Mouse (Mus musculus) stomach, embryonic 15.5 days (tissue): ENCODE results near the gene Ubxn10. TPM values are rescaled to one million over a fixed set of nuclear protein-coding genes. Genes with fewer than 3 reads are reported as not detected.

Experiments used
- ATAC-seq: fragments of 200-750 bp; cut with Nextera tagmentation; 2 replicates; pipeline ENCODE4 v1.8.0; 2017; ENCODE audit warnings: low read depth, moderate number of reproducible peaks, moderate TSS enrichment; ENCODE audit not compliant: insufficient read depth, low FRiP score
- H3K27ac ChIP-seq: fragments of 300-500 bp; sonication (generic); 2 replicates; pipeline ENCODE4 v1.5.1; 2015; ENCODE audit warnings: mild to moderate bottlenecking, inconsistent platforms
- H3K27me3 ChIP-seq: fragments of 300-500 bp; sonication (generic); replicated peaks from 2 replicates; pipeline ENCODE4 v1.6.1; 2015; ENCODE audit warnings: inconsistent platforms
- H3K36me3 ChIP-seq: fragments of 300-500 bp; sonication (generic); 2 replicates; pipeline ENCODE4 v1.6.1; 2015; ENCODE audit warnings: inconsistent platforms
- H3K4me1 ChIP-seq: fragments of 300-500 bp; sonication (generic); 2 replicates; pipeline ENCODE4 v1.6.1; 2015; ENCODE audit warnings: inconsistent platforms
- H3K4me2 ChIP-seq: fragments of 300-500 bp; sonication (generic); 2 replicates; pipeline ENCODE4 v1.6.1; 2015; ENCODE audit warnings: mild to moderate bottlenecking, inconsistent platforms
- H3K4me3 ChIP-seq: fragments of 300-500 bp; sonication (generic); replicated peaks from 2 replicates; pipeline ENCODE4 v1.5.1; 2015; ENCODE audit warnings: inconsistent platforms
- H3K9ac ChIP-seq: fragments of 300-500 bp; sonication (generic); 2 replicates; pipeline ENCODE4 v1.6.1; 2015; ENCODE audit warnings: inconsistent platforms
- H3K9me3 ChIP-seq: fragments of 300-500 bp; sonication (generic); 2 replicates; pipeline ENCODE4 v1.6.1; 2016; ENCODE audit warnings: inconsistent platforms
- WGBS: fragments of 180-500 bp; shearing (Covaris S2); methylation state at CpG from one replicate; pipeline ENCODE4 v1.1.7; 2015; 5-methylcytosine and 5-hydroxymethylcytosine counted together
- polyA plus RNA-seq: library from polyadenylated mRNA; unstranded; fragments of >200 nt; fragmentation: Nextera tagmentation; extraction: Ambion mirVana; gene quantifications from 2 replicates; pipeline ENCODE4 v1.2.1, GENCODE M21; 2015

Gene Ubxn10
- polyA plus RNA-seq, result 1.3 and 1.6 TPM in 2 replicates

GRCm38 (mm10) chr4:138737031-138737430, at the start of gene Ubxn10:
Gene Ubxn10, minus strand, starts transcription at chr4:138737167.
- Histone ChIP-seq H3K4me2 (no peak within 1 kb of the TSS), H3K27me3 (no peaks in the 10 kb centered on the region), H3K4me1 (peaks cover 22% of the 10 kb centered on the region), H3K9me3 (no peaks in the 10 kb centered on the region), H3K9ac (no peak within 1 kb of the TSS), H3K27ac (peak within 1 kb of the TSS; percentile 77), H3K36me3 (no peaks in the 10 kb centered on the region), H3K4me3 (no peak within 1 kb of the TSS)
- WGBS, result 40% methylated on average over 7 of the region's 7 CpGs
- ATAC-seq, result peak; percentile 77

GRCm38 (mm10) chr4:138786141-138786540, 49.2 kb upstream of the Ubxn10 start:
- Histone ChIP-seq H3K27me3 (no peaks in the 10 kb centered on the region), H3K4me3 (no peak overlapping the region), H3K4me1 (no peaks in the 10 kb centered on the region), H3K27ac (no peak overlapping the region), H3K4me2 (no peak overlapping the region), H3K9me3 (no peaks in the 10 kb centered on the region), H3K36me3 (no peaks in the 10 kb centered on the region), H3K9ac (no peak overlapping the region)
- ATAC-seq, result peak; percentile 2; the same call in 1 of the 2 replicates
- WGBS, result 36% methylated on average over 4 of the region's 4 CpGs

GRCm38 (mm10) chr4:138785721-138786120, 48.8 kb upstream of the Ubxn10 start:
- 47% methylated on average over 4 of the region's 4 CpGs for WGBS
- no peak overlapping the region for H3K4me3 ChIP-seq

GRCm38 (mm10) chr4:138782098-138782497, 45.1 kb upstream of the Ubxn10 start:
- 74% methylated on average over 6 of the region's 6 CpGs for WGBS
- no peak overlapping the region for H3K4me2 ChIP-seq
- no peak for ATAC-seq
- H3K9ac ChIP-seq, result no peak overlapping the region
- H3K4me1 ChIP-seq, result peaks cover 6% of the 10 kb centered on the region; the same call in 1 of the 2 replicates
- no peaks in the 10 kb centered on the region for H3K36me3 ChIP-seq
- no peaks in the 10 kb centered on the region for H3K9me3 ChIP-seq
- H3K4me3 ChIP-seq, result no peak overlapping the region
- no peaks in the 10 kb centered on the region for H3K27me3 ChIP-seq
- no peak overlapping the region for H3K27ac ChIP-seq

More at GRCm38 (mm10) chr4:138785721-138786120, 48.8 kb upstream of the Ubxn10 start:
- H3K4me1 ChIP-seq, result no peaks in the 10 kb centered on the region; the same call in 1 of the 2 replicates
- ATAC-seq, result peak; percentile 22; the same call in 1 of the 2 replicates
- H3K4me2 ChIP-seq, result no peak overlapping the region
- H3K27me3 ChIP-seq, result no peaks in the 10 kb centered on the region
- no peaks in the 10 kb centered on the region for H3K36me3 ChIP-seq
- H3K9me3 ChIP-seq, result no peaks in the 10 kb centered on the region
- no peak overlapping the region for H3K9ac ChIP-seq
- no peak overlapping the region for H3K27ac ChIP-seq

GRCm38 (mm10) chr4:138780300-138780699, 43.3 kb upstream of the Ubxn10 start:
- H3K27me3 ChIP-seq, result no peaks in the 10 kb centered on the region
- H3K36me3 ChIP-seq, result no peaks in the 10 kb centered on the region
- no peak overlapping the region for H3K4me2 ChIP-seq
- peaks cover 6% of the 10 kb centered on the region; the same call in 1 of the 2 replicates for H3K4me1 ChIP-seq
- no peak for ATAC-seq
- H3K27ac ChIP-seq, result no peak overlapping the region
- no peaks in the 10 kb centered on the region for H3K9me3 ChIP-seq
- no peak overlapping the region for H3K9ac ChIP-seq
- WGBS, result 80% methylated on average over 5 of the region's 5 CpGs
- no peak overlapping the region for H3K4me3 ChIP-seq

- no peaks in the 10 kb centered on the region for H3K36me3 ChIP-seq
- no peak overlapping the region for H3K4me3 ChIP-seq
- no peaks in the 10 kb centered on the region for H3K27me3 ChIP-seq
- H3K9ac ChIP-seq, result no peak overlapping the region
- 32% methylated on average over 20 of the region's 20 CpGs for whole genome bisulfite sequencing
- H3K27ac ChIP-seq, result no peak overlapping the region
- H3K4me1 ChIP-seq, result peaks cover 6% of the 10 kb centered on the region; the same call in 1 of the 2 replicates
- H3K9me3 ChIP-seq, result no peaks in the 10 kb centered on the region
- no peak overlapping the region for H3K4me2 ChIP-seq
- no peak for ATAC-seq
These were observed 40.7 kb upstream of the Ubxn10 start for GRCm38 (mm10) chr4:138777417-138778407.

GRCm38 (mm10) chr4:138775435-138775834, 38.5 kb upstream of the Ubxn10 start, which contains the start of gene Pla2g2d:
Gene Pla2g2d, plus strand, starts transcription at chr4:138775735.
- no peak within 1 kb of the TSS for H3K9ac ChIP-seq
- no peaks in the 10 kb centered on the region for H3K36me3 ChIP-seq
- H3K4me2 ChIP-seq, result no peak within 1 kb of the TSS
- no peaks in the 10 kb centered on the region for H3K27me3 ChIP-seq
- WGBS, result 74% methylated on average over 6 of the region's 6 CpGs
- H3K4me1 ChIP-seq, result 0 out of 2 replicates have a peak, but pooled peaks cover 6% of the 10 kb centered on the region
- ATAC-seq, result no peak
- no peak within 1 kb of the TSS for H3K4me3 ChIP-seq
- no peaks in the 10 kb centered on the region for H3K9me3 ChIP-seq
- H3K27ac ChIP-seq, result no peak within 1 kb of the TSS

- H3K9ac ChIP-seq, result no peak overlapping the region
- H3K9me3 ChIP-seq, result no peaks in the 10 kb centered on the region
- H3K4me2 ChIP-seq, result no peak overlapping the region
- H3K4me1 ChIP-seq, result no peaks in the 10 kb centered on the region
- no peaks in the 10 kb centered on the region for H3K36me3 ChIP-seq
- H3K4me3 ChIP-seq, result no peak overlapping the region
- ATAC-seq, result no peak
- H3K27me3 ChIP-seq, result no peaks in the 10 kb centered on the region
- 71% methylated on average over 5 of the region's 5 CpGs for WGBS
- H3K27ac ChIP-seq, result no peak overlapping the region
These were observed 35.4 kb upstream of the Ubxn10 start for GRCm38 (mm10) chr4:138772386-138772785.

GRCm38 (mm10) chr4:138771970-138772369, 35.0 kb upstream of the Ubxn10 start:
- WGBS, result 55% methylated on average over 10 of the region's 10 CpGs
- peak overlapping the region; percentile 67; the same call in 1 of the 2 replicates for H3K27ac ChIP-seq
- H3K4me2 ChIP-seq, result 0 out of 2 replicates have a peak overlapping the region, but pooled peaks have one; percentile 11

GRCm38 (mm10) chr4:138762266-138762665, 25.3 kb upstream of the Ubxn10 start:
- Histone ChIP-seq H3K9me3 (no peaks in the 10 kb centered on the region), H3K4me3 (no peak overlapping the region), H3K36me3 (no peaks in the 10 kb centered on the region), H3K9ac (no peak overlapping the region), H3K4me2 (no peak overlapping the region), H3K4me1 (no peaks in the 10 kb centered on the region), H3K27ac (no peak overlapping the region), H3K27me3 (no peaks in the 10 kb centered on the region)
- ATAC-seq, result no peak
- 71% methylated on average over 9 of the region's 9 CpGs for WGBS

More at GRCm38 (mm10) chr4:138771970-138772369, 35.0 kb upstream of the Ubxn10 start:
- no peak overlapping the region for H3K9ac ChIP-seq
- H3K4me3 ChIP-seq, result no peak overlapping the region
- no peaks in the 10 kb centered on the region for H3K27me3 ChIP-seq
- no peaks in the 10 kb centered on the region for H3K9me3 ChIP-seq
- H3K4me1 ChIP-seq, result no peaks in the 10 kb centered on the region
- ATAC-seq, result peak; percentile 90
- H3K36me3 ChIP-seq, result no peaks in the 10 kb centered on the region

- H3K27me3 ChIP-seq, result no peaks in the 10 kb centered on the region
- H3K9ac ChIP-seq, result no peak within 1 kb of the TSS
- H3K4me2 ChIP-seq, result no peak within 1 kb of the TSS
- no peak within 1 kb of the TSS for H3K27ac ChIP-seq
- H3K4me3 ChIP-seq, result no peak within 1 kb of the TSS
- no peaks in the 10 kb centered on the region for H3K9me3 ChIP-seq
- ATAC-seq, result no peak
- H3K36me3 ChIP-seq, result no peaks in the 10 kb centered on the region
- no peaks in the 10 kb centered on the region for H3K4me1 ChIP-seq
- 68% methylated on average over 8 of the region's 8 CpGs for WGBS
These were observed 20.4 kb upstream of the Ubxn10 start, which contains the start of gene Pla2g2f for GRCm38 (mm10) chr4:138757416-138757815. Gene Pla2g2f, minus strand, starts transcription at chr4:138757626.

- H3K36me3 ChIP-seq, result no peaks in the 10 kb centered on the region
- H3K27me3 ChIP-seq, result no peaks in the 10 kb centered on the region
- WGBS, result 76% methylated on average over 11 of the region's 11 CpGs
- H3K4me1 ChIP-seq, result no peaks in the 10 kb centered on the region
- no peaks in the 10 kb centered on the region for H3K9me3 ChIP-seq
- H3K4me3 ChIP-seq, result no peak overlapping the region
- H3K9ac ChIP-seq, result no peak overlapping the region
- no peak overlapping the region for H3K27ac ChIP-seq
- no peak overlapping the region for H3K4me2 ChIP-seq
- no peak for ATAC-seq
These were observed 19.0 kb upstream of the Ubxn10 start for GRCm38 (mm10) chr4:138755983-138756382.
